Mouse (Mus musculus) heart, adult 8-10 months (tissue): ENCODE measurements around the gene Tns3. TPM values are rescaled to one million over a fixed set of nuclear protein-coding genes. Genes with fewer than 3 reads are reported as not detected.

Source experiments
- DNase-seq: peaks from one replicate; pipeline ENCODE4 v3.0.0; 2022; ENCODE audit warnings: low spot score
- total RNA-seq, 4 experiments: library from RNA; stranded (reverse); gene quantifications; 2 replicates each; pipeline ENCODE4 v1.2.4; 2022

Gene Tns3
- total RNA-seq, 4 experiments from 2014 or later, result 22.9 to 25.7 (median 23.7) TPM

DNA sequence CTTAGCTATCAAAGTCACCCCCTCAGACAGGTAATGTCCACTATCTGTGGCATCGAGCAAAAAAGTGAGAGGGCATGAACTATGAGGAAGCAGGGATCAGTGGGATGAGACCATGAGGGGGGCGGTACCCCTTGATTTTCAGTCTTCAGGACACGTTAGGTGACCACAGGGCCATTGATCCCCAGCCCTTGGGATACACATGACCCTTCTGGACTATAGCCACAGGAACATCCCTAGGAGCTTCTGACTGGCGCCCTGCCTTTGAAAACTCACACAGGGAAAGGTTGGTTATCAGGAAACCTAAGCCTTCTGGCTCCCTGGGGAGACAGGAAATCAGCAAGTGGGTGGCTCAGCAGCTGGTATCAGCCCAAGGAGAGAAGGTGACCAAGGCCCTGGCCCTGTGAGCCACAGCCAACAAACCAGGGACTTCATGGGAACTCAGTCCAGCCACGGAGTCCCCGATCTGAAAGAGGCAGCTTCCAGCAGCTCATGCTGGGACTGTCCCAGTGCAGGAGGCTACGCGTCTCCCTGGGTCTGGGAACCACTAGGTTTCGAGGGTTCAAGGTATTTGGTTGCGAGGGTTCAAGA is 12.8 kb downstream of the Tns3 start:
- DNase-seq, result no peak

DNA sequence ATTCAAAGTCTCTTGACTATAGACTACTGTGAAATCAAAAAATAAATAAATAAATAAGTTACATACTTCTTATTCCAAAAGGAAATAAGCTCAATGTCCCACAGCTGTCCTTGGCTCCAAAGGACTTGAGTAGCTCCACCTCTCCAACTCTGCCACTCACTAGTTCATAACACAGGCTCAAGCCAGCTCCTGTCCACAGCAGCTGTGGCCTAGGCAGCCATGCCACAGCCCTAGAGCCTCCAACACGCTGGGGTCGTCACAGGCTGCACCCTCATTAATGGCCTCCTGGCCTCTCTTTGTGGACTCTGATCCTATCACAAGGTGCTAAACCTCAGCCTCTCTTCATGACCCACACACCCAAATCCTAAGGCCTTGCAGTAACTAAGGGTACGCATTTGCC is 18.7 kb downstream of the Tns3 start:
- DNase-seq, result no peak

DNA sequence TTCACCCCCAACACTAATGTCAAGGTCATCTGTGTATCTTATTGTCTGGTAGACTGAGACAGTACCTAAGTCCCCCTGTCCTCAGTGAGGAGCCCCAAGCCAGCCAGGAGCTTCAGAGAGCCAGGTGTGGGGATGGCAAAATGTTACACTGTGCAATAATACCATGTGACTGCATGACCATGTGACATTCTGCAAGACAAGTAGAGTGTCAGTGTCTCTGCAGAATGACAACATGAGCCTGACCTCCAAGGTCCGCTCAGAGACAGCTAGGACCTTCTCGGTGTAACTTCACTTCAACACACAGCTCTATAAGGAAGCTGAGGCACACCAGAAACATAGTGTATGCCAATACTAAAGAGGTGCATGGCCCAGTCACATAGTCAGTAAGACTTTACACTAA is 20.1 kb downstream of the Tns3 start:
- DNase-seq, result no peak

DNA sequence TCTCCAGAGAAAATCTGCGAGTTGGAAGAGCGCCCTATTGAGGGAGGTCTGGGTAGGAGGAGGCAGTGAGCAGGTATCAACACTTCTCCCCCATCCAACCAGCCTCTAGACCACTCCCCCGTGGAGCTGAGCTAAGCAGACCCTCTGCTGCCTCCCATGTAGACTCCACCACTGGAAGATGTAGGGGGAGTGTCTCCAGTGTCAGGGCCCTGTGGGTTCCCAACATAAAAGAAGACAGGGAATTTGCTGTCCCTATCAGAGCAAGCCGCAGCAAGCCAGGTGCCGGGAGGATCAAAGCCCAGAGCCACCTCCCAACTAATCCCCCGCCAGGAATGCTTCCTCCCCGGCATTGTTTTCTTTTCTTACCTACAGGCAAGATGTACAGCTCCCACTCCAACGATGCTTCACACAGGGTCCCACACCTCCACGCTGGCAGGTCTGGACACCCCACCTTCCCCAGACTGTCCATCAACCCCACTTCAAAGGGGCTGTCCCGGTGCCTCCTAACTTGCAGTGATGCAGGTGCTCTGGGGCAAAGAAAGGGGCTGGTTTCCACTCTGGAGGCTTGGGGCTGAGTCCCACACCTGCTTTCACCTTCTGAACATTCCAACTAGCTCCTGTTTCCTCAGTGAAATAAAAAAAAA is 22.6 kb downstream of the Tns3 start:
- DNase-seq, result no peak

DNA sequence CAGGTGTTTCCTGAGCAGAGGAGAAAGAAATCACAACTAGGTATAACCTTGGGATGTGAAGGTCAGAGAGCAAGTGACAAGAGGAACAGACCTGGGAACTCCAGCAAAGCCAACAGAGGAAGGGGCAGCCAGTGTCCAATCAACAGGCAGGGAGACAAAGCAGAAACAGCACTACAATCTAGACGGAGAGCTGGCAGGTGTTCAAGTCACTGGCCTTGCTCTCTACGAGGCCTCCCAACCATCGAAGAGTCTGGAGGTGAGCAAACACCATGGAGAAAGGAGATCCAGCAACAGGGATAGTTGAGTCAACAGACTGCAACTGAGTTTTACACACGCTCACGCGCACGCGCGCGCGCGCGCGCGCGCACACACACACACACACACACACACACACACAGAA is 24.6 kb downstream of the Tns3 start:
- DNase-seq, result no peak

DNA sequence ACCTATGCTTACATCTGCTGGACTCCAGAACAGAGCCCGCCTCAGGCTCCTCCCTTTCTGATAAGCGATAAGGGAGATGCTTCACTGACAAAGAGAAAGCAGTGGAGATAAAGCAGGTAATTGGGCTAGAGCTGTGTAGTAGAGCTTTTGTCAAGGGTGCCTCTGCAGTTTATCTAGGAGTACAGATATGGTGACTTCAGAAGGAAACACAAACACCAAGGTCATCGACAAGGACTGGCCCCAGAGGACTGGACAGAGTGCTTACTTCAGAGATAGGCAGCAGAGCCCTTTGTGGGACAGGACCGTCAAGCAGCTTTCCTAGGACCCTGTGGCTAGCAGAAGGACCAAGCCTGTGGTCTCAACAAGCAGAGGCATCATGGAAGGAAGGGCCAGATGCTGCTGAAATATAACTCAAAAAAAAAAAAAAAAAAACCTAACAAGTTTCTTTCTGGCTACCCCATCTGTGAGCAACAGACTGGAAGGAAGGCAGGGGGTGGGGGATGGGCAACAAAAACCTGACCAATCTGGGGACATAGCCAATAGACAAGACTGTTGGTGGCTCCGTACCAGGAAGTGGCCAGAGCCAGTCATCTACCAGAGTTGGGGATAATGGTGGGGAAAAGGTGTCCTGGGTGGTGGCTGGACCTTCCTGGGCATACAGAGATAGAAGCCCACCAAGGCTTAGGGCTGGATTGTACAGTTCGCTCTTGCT is 25.2 kb downstream of the Tns3 start:
- DNase-seq, result no peak

DNA sequence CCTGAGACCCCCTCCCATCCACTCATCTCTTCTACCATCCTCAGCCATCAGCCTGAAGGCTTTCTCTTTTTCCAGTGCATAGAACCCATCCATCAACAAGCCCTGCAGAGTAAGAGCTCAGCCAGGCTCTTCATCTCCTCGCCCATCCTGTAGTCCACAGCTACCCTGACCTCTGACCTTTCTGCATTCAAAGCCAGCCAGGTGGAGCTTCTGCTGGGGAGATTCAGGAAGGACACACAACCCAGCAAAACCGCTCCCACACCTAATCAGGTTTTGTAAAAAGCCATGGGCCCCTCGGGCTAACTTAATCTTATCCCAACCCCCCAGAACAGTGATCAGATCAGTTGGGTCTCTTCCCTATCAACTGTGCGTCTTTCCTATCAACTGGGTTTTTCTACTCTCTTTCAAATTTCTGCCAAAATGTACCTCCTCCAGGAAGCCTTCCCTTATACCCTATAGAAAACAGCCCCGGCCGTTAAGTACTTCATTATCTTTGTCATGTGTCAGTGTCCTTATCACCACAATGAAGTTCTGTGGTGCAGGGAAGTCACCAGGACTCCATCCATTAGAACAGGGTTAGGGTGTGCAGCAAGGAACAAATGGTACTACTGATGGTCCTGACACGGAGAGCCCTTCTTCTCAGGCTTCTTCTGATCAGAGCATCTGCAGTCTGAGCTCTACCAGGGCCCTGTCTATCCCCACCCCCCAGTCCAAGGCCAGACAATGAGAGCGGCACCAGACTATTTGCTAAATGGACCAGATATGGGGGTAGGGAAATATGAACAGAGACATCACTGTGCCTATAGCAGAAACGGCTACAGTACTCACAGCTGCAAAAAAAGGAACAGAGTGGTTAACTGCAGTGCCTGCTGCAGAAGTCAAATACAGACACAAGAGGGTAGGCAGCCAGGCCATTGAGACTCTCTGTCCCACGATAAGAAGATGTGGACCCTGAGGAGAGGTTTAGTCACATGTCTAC is 26.6 kb downstream of the Tns3 start:
- no peak for DNase-seq

DNA sequence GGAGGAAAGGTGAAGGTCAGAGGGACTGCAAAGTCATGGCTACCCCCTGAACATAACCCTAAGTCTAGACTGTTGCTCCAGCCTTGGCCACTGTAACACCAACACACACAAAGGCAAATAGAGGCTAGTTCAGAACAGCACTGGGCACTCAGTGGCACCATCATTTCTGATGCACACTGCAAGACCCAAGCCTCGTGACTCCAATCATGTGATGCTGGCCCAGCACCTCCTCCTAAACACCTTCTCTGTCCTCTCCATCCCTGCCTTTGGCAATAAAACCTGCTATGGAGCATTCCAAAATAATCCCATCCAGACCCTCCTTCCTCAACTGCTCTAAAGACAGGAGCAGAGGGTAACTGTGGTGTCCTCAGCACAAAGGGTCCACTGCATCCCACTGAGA is 27.7 kb downstream of the Tns3 start:
- DNase-seq, result no peak

DNA sequence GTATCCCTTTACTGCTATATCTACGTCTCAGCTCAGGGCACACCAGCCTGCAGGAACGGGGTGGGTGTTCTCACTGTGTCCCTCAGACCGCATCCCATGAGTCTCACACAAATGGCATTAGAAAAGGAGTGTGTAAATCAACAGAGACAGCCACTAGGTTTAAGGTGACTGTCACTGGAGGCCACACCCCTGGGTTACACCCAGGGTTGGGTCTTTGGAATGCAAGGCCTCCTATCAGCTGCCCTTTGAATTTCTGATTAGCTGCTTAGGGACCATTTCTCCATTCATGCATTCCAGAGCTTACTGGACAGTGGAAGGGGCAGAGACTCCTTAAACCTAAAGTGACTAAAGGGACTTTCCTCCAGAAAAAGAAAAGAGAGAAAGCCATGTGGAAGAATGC is 28.6 kb downstream of the Tns3 start:
- DNase-seq, result no peak

DNA sequence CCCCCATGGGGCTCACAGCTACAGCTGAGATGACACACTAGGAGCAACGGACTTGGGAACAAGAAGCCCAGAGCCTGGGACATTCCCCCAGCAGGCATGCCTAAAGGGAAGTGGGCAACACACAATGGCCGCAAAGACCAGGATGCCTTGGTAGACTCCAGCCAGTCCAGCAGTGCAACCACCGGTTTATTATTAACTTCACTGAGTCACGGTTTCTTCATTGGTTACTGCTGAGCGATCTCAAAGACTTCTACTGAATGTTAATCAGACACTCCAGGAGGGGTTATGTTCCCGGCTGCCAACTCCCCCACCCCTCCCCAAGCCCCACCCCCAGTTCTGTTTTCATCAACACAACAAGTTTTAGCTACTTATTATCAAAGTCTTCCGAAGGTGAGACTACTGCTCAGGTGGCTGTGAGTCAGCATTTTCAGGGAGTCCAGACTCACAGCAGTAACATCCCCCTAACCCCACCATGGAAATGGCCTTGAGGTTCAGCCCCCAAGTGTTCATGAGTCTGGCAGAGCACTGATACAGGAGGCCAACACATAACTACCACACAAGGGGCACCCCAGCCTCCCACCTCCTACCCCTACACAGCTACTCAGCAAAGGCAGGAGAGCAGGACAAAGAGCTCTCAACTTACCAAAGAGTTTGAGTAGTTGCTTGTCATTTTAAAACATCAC is 29.5 kb downstream of the Tns3 start:
- no peak for DNase-seq

DNA sequence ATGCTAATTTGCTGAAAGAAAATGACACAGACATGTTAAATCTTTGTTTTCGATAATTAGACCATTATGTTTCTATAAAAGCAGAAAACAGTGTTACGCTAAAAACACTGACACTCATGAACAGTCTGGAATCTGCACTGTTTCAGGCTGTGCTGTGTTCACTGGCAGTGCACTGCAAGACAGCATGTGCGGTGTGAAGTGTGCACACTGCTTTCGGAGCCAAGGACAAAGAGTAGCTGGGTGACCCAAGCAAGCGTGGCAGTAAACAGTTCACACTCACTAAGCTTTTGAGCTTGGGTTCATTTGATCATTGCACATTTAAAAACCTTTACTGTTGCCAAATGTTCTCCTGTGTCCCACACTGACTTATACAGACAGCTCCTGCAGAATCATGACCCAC is 32.2 kb downstream of the Tns3 start:
- no peak for DNase-seq

DNA sequence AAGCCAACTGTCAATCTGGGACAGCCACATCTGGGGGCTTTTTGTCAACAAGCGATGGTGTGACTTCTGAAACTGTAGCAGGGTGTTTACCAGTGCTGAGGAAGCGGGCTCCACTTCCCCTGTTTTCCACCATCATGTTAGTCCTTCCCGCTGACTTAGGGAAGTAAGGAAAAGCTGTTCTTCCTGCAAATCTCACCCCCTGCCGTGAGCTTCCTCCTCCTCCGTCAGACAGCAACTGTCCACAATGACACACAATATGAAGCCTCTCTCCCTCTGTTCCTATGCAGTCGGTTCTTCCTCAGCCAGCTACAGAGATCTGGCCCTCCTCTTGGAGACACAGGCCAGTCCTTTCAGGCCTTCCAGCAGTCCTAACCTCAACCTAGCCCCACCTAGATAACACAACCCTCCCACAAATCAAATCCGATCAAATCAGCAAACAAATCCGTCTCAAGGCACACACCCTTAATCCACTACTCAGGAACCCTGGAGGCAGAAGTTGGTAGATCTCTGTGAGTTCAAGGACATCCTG is 34.4 kb downstream of the Tns3 start:
- no peak for DNase-seq

DNA sequence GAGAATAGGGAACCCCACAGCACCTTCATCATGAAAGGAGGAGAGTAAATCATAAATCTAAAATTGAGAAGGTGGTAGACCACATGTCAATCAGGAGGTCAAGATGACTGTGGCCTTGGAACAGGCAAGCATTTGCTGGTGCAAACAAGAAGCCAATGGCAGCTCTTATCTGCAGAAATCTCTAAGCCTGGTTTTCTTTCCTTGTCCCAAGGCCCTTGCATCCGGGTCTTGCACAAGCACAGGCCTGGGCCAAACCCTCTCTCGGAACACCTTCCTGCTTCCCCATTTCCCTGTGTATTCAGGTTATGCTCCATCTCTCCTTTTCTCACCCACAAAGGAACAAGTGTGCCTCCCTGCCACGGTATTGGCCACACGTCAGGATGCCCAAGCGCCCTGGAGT is 35.0 kb downstream of the Tns3 start:
- DNase-seq, result no peak

DNA sequence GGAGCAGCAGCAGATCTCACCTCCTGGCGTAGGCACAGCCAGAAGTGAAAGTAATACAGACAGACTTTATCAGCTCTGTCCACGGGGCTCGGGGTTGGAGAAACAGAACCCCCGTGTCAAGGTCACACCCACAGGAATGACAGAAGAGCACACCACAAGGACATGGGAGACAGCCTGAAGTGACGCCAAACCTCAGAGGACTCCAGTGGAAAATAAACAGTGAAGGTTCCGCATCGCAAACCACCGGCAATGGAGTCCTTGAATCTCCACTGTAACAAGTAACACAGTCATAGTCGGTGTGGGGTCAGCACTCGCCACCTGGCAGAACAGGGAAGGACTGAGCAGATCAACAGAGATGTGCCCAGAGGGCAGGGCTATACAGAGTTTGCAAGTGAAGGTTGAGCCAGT is 35.5 kb downstream of the Tns3 start:
- DNase-seq, result no peak

DNA sequence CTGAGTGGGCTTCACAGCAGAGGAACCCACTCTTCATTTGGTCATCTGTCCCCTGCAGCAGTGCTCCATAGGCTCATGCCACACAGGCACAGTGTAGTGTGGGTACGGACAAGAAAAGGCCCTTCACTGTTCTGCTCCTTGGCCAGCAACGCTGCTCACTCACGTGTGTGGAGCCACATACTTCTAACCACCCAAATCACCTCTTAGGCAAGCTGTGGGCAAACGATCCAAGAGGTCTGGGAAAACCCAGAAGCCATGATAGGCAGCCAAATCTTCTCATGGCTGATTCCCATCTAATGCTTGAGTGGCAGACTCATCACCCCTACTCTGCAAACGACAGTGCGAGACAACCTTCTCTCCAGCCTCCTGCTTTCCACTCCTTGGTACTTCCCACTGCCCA is 37.2 kb downstream of the Tns3 start:
- no peak for DNase-seq

DNA sequence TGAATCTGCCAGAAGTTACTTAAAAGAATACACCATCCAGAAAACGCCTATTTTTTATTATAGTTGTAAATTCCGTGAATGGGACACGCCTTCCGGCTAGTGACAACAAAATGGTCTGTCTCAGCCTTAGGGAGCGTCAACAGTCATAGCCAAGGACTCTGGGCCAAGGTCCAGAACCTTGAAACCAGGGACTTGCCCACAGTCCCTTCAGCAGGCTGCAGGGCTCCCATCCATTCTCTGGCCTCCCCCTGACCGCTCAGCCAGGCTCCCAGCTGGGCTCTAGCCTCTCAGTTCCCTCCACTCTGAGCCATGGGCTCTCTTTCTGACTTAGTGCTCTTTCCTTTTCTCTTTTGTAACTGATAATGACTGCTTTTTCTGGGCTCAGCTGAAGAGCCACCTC is 37.6 kb downstream of the Tns3 start:
- DNase-seq, result no peak

DNA sequence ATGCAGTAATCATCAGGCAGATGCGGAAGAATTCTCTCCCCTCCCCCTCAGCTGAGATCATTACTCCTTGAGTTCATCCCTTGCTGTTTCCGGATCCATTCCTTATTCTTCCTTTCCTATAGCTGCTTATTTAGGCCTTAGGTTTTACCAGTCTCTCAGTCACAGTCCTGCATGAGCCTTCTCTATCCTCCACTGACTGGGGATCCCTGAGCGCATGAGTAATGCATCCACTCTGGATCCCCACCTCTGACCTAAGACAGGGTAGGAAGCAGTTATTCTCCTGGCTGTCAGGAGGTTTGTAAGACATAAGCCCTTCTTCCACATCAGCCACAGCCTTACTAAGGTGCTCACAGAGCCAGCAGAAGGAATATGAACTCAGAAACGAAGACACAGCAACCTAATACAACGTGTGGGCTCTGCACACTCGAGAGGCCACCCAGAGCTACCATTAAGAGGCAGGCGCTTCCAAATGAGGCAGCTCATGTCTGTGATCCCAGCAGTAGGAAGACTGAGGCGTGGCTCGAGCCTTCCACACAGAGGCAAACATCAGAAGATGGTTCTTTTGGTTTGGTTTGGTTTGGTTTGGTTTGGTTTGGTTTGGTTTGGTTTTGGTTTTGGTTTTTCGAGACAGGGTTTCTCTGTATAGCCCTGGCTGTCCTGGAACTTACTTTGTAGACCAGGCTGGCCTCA is 38.3 kb downstream of the Tns3 start:
- DNase-seq, result no peak

DNA sequence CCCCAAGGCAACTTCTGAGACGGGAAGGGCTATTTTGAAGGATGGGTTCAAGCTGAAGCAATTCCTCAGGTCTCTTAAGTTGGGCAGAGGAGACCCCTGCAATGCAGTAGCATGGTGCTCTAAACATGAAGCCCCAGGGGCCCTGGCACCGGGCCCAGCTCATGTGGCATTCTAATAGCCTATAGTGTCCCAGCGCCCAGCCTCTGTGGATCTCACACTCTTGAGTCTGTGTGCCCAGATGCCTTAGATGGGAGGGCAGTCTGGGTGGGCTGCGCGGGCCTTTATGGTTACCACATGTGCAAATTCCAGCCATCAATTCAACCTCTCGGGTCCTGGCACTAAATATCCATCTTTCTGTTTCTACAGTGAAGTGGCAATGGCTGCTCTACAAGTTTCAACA is 38.9 kb downstream of the Tns3 start:
- DNase-seq, result no peak

DNA sequence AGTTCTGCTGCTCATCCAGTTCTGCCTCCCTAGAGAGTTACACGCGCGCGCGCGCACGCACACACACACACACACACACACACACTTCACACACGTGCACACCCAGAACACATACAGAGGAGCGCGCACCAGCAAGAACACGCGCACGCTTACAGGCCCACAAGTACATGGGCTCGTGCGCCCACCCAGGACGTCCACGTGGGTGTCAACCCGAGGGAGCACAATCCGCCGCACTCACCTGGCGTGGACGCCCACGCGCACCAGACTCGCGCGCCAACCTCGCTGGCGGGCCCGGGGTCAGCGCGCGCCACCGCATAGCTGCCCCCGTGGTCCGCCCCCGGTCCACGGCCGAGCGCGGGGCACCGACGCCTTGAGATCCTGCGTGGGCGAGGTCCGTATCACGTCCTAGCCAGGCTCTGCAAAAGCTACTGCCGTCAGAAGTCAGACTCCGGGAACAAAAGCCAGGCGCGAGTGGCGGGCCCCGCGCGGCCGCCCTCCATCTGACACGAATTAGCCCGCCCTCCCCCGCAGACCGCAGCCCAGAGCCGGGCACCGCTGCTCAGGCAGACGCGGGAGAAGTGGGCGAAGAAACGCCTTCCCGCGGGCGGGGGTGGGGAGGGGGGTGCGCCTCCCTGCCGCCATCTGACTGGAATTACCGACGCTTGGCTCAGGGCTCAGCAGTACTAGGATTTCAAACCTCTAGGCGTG is 40.0 kb downstream of the Tns3 start:
- no peak for DNase-seq

DNA sequence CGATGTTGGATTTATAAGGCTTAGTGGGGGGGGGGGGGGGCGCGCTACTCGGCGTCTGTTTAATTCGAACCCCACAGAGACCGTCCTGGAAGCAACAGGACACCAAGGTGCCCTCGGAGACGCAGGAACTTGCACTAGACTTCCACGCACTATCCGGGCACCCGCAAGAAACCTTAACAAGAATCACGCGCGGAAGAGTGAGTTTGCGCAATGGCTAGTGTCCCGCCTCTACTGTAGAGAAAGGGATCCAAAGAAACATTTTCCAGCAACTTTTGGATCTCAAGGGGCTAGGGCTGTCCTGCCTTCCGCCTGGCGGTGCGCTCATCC is 40.5 kb downstream of the Tns3 start:
- no peak for DNase-seq
